Mouse (Mus musculus) heart, postnatal 0 days (tissue): ENCODE measurements at regions not wholly inside any gene's neighbourhood (a gene's known extent, or its start where the extent isn't known, plus 50 kb on each side); places are given as distances from the start of the nearest gene placed in this dataset.

Source experiments
- CTCF ChIP-seq: IDR thresholded peaks from 2 replicates; pipeline ENCODE4 v1.5.1; 2016; ENCODE audit warnings: antibody characterized with exemption, control low read depth, low read depth
- EP300 ChIP-seq: IDR thresholded peaks from 2 replicates; pipeline ENCODE4 v1.6.1; 2016; ENCODE audit warnings: antibody characterized with exemption, low read depth

- TF ChIP-seq EP300 (no peak), CTCF (no peak)
Measured at GRCm38 (mm10) chr8:67320535-67320934, 203.1 kb upstream of the Nat3 start.
